Mouse (Mus musculus): ENCODE measurements at regions not wholly inside any gene's neighbourhood (a gene's known extent, or its start where the extent isn't known, plus 50 kb on each side); places are given as distances from the start of the nearest gene placed in this dataset.

DNA sequence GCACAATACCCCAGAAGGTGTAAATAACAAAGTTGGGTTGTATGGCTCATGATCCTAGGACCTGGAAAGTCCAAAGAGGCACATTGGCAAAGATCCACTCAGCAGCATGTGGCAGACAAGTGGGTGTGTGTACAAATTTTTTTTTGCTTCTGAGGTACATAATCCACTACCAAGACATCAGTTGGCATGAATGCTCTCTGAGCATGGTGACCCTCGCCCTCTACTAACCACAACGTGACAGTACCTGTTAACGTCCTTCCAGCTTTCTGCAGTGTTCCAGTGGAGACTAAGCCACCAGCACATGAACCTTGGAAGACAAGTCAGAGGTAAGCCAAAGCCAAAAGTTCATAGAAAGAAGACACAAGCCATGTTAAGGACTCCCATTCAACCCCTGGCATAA is 188.7 kb upstream of the Foxq1 start:
- no peak overlapping the region for H3K27ac ChIP-seq (ENCODE audit: low read depth, low read length)
- ATAC-seq (replicated peaks; ENCODE audit: low FRiP score), result no peak
- WGBS, result 85% methylated on average over 3 of the region's 3 CpGs
- no peak overlapping the region for H3K4me2 ChIP-seq
- no peaks in the 10 kb centered on the region for H3K27me3 ChIP-seq (replicated peaks; ENCODE audit: control insufficient read depth, insufficient read depth, low read length)
- no peak overlapping the region for H3K9ac ChIP-seq (ENCODE audit: low read depth, low read length)
- no peaks in the 10 kb centered on the region for H3K36me3 ChIP-seq (ENCODE audit: control insufficient read depth, insufficient read depth, low read length)
- no peaks in the 10 kb centered on the region for H3K9me3 ChIP-seq (ENCODE audit: control insufficient read depth, low read length)
- DNase-seq (ENCODE audit: low spot score), result no peak
- no peak overlapping the region for H3K4me3 ChIP-seq (ENCODE audit: low read depth, low read length)
- H3K4me1 ChIP-seq (replicated peaks; ENCODE audit: control insufficient read depth, insufficient read depth, low read length), result no peaks in the 10 kb centered on the region

GRCm38 (mm10) chr13:31369182-31369581 is 186.8 kb upstream of the Foxq1 start:
- no peak overlapping the region for H3K9ac ChIP-seq (ENCODE audit: low read depth, low read length)
- DNase-seq (ENCODE audit: low spot score) (no peak), ATAC-seq (replicated peaks; ENCODE audit: low FRiP score) (no peak)
- H3K9me3 ChIP-seq (ENCODE audit: control insufficient read depth, low read length), result no peaks in the 10 kb centered on the region
- no peaks in the 10 kb centered on the region for H3K4me1 ChIP-seq (replicated peaks; ENCODE audit: control insufficient read depth, insufficient read depth, low read length)
- H3K27me3 ChIP-seq (replicated peaks; ENCODE audit: control insufficient read depth, insufficient read depth, low read length), result no peaks in the 10 kb centered on the region
- H3K4me3 ChIP-seq (ENCODE audit: low read depth, low read length), result no peak overlapping the region
- WGBS, result 74% methylated on average over 4 of the region's 4 CpGs
- no peak overlapping the region for H3K27ac ChIP-seq (ENCODE audit: low read depth, low read length)
- no peaks in the 10 kb centered on the region for H3K36me3 ChIP-seq (ENCODE audit: control insufficient read depth, insufficient read depth, low read length)
- no peak overlapping the region for H3K4me2 ChIP-seq

DNA sequence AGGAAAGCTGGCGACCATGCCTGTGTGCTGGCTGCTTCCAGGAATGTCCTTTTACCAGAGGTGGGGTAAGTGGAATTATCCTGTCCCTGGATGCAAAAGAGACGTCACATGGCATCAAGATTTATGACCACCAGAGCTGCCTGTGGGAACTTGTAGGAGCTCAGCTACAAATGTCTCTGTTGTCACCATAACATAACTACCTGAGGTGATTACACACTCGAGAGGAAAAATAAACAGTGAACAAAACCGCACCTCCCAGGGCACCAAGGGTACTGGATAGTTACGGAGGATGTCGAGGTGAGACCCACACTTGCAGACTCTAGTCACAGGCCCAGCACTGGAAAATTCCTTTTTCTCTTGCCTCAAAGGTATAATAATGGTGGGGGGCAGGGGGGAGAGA is 185.1 kb upstream of the Foxq1 start:
- ATAC-seq (replicated peaks; ENCODE audit: low FRiP score) (no peak), DNase-seq (ENCODE audit: low spot score) (no peak)
- no peak overlapping the region for H3K4me2 ChIP-seq
- H3K9me3 ChIP-seq (ENCODE audit: control insufficient read depth, low read length), result no peaks in the 10 kb centered on the region
- H3K36me3 ChIP-seq (ENCODE audit: control insufficient read depth, insufficient read depth, low read length), result no peaks in the 10 kb centered on the region
- no peak overlapping the region for H3K9ac ChIP-seq (ENCODE audit: low read depth, low read length)
- no peak overlapping the region for H3K4me3 ChIP-seq (ENCODE audit: low read depth, low read length)
- H3K4me1 ChIP-seq (replicated peaks; ENCODE audit: control insufficient read depth, insufficient read depth, low read length), result no peaks in the 10 kb centered on the region
- WGBS, result 60% methylated on average over 6 of the region's 6 CpGs
- H3K27me3 ChIP-seq (replicated peaks; ENCODE audit: control insufficient read depth, insufficient read depth, low read length), result no peaks in the 10 kb centered on the region
- H3K27ac ChIP-seq (ENCODE audit: low read depth, low read length), result no peak overlapping the region

DNA sequence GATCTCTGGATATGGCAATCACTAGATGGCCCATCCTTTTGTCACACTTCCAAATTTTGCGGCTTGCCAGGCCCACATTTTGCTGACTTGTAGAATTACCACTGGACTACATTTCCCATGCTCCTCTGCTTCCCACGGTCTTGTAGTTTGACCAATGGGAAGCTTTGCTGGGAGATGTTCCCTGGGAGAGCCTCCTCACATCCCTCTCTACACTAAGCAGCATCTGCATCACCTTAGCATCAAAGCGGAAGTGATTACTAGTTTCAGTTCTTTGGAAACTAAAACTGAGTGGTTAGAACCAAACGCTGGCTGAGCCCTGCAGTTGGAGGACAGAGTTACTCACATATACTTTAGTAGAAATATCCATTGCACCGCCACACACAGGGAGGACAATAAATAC is 181.9 kb upstream of the Foxq1 start:
- 61% methylated on average over 5 of the region's 5 CpGs for WGBS
- no peak overlapping the region for H3K4me2 ChIP-seq
- H3K27ac ChIP-seq (ENCODE audit: low read depth, low read length), result no peak overlapping the region
- no peak for ATAC-seq (replicated peaks; ENCODE audit: low FRiP score)
- H3K4me3 ChIP-seq (ENCODE audit: low read depth, low read length), result no peak overlapping the region
- H3K36me3 ChIP-seq (ENCODE audit: control insufficient read depth, insufficient read depth, low read length), result no peaks in the 10 kb centered on the region
- H3K9ac ChIP-seq (ENCODE audit: low read depth, low read length), result no peak overlapping the region
- no peaks in the 10 kb centered on the region for H3K27me3 ChIP-seq (replicated peaks; ENCODE audit: control insufficient read depth, insufficient read depth, low read length)
- no peaks in the 10 kb centered on the region for H3K9me3 ChIP-seq (ENCODE audit: control insufficient read depth, low read length)
- H3K4me1 ChIP-seq (replicated peaks; ENCODE audit: control insufficient read depth, insufficient read depth, low read length), result no peaks in the 10 kb centered on the region
- DNase-seq (ENCODE audit: low spot score), result no peak

DNA sequence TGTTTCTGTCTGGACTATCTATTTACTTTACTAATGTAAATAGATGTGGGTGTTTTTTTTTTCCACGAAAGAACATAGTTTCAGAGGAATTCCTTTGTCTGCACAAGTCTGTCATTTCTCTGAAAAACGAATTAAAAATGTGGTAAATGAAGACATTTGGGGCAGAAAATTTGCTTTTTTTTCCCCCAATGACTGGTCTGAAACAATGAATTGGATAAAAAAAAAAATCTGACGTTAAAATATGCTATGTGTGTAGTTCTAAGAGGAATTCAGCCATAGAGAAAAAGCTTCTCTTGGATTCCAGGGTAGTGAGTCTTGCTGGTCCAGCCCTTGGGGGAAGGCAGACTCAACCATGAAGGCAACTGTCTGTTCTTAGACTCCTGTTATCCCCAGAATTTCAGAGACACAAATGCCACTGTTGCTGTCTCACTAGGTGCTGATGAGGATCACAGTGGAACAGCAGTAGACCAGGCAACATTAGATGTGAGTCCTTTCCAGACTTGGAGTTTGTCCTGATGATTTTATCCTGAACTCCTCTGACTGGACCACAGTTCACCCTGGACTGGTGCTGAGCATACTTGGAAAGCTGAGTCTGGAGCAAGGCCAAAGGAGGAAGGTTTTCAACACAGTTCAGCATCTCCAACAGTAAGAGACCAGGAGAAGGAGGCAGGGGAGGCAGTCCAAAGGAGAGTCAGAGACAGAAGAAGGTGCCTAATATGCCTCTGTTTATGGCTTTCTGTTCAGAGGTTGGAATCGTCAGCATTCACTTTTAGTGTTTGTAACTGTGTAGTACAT is 162.3 kb upstream of the Foxq1 start:
- WGBS, result 53% methylated on average over 4 of the region's 4 CpGs
- ATAC-seq (replicated peaks; ENCODE audit: low FRiP score), result no peak

DNA sequence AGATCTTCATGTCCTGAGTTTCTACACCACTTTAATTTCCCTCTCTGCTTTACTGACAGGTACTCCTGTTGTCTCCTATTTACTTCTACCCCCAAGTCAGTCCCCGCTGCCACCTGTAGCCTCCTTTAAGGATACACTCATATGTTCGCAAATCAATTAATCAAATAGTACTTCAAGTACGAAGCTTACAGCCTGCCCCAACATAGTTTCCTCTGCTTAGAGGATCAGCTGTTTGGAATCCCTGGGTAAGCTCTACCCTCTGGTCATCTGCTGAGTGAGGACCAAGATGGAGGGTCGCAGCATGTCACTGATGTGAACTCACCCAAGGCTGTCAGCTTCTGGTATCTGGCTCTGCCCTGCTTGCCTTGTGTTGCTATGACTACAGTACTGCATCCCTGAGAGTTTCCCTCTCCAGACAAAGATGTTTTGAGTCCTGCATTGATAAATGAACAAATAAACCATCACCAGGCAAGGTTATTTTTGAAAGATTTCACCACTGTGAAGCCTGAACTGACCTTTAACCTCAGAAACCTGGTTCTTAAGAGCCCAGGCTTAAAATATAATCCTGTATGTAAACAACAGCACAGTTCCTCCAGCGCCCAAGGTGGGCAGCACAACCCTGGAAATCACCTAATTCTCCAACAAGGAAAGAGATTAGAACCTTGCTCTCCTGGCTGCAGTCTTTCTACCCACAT is 159.6 kb upstream of the Foxq1 start:
- 64% methylated on average over 5 of the region's 5 CpGs for WGBS
- no peak overlapping the region for H3K4me3 ChIP-seq (ENCODE audit: low read depth, low read length)
- DNase-seq (ENCODE audit: low spot score) (no peak), ATAC-seq (replicated peaks; ENCODE audit: low FRiP score) (no peak)
- H3K4me1 ChIP-seq (replicated peaks; ENCODE audit: control insufficient read depth, insufficient read depth, low read length), result no peaks in the 10 kb centered on the region
- no peak overlapping the region for H3K4me2 ChIP-seq
- no peak overlapping the region for H3K9ac ChIP-seq (ENCODE audit: low read depth, low read length)
- H3K27me3 ChIP-seq (replicated peaks; ENCODE audit: control insufficient read depth, insufficient read depth, low read length), result no peaks in the 10 kb centered on the region
- H3K9me3 ChIP-seq (ENCODE audit: control insufficient read depth, low read length), result no peaks in the 10 kb centered on the region
- no peak overlapping the region for H3K27ac ChIP-seq (ENCODE audit: low read depth, low read length)
- H3K36me3 ChIP-seq (ENCODE audit: control insufficient read depth, insufficient read depth, low read length), result no peaks in the 10 kb centered on the region

More for the DNA sequence above, 162.3 kb upstream of the Foxq1 start:
- no peak overlapping the region for H3K9ac ChIP-seq (ENCODE audit: low read depth, low read length)
- H3K27me3 ChIP-seq (replicated peaks; ENCODE audit: control insufficient read depth, insufficient read depth, low read length), result no peaks in the 10 kb centered on the region
- no peaks in the 10 kb centered on the region for H3K4me1 ChIP-seq (replicated peaks; ENCODE audit: control insufficient read depth, insufficient read depth, low read length)
- H3K4me2 ChIP-seq, result no peak overlapping the region
- H3K36me3 ChIP-seq (ENCODE audit: control insufficient read depth, insufficient read depth, low read length), result no peaks in the 10 kb centered on the region
- no peak overlapping the region for H3K4me3 ChIP-seq (ENCODE audit: low read depth, low read length)
- H3K27ac ChIP-seq (ENCODE audit: low read depth, low read length), result no peak overlapping the region
- no peaks in the 10 kb centered on the region for H3K9me3 ChIP-seq (ENCODE audit: control insufficient read depth, low read length)
- DNase-seq (ENCODE audit: low spot score), result no peak

DNA sequence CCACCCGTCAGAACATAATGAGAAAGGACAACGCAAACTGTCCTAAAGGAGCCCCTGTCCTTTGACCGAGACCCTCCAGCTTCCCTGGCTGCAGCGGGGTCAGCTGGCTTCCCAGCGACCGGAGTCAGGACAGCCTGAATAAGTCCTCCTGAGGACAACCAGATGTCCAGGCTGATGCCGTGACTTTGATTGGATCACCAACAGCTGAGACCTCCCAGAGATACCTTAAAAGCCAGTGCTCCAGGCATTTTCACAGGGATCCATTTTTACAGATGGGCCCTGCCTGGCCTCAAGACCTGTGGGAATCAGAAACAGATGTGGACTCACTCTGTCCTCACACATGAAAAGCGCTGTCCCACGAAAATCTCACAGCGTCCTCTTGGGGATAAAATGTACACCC is 158.7 kb upstream of the Foxq1 start:
- no peaks in the 10 kb centered on the region for H3K4me1 ChIP-seq (replicated peaks; ENCODE audit: control insufficient read depth, insufficient read depth, low read length)
- WGBS, result 60% methylated on average over 10 of the region's 10 CpGs
- DNase-seq (ENCODE audit: low spot score) (no peak), ATAC-seq (replicated peaks; ENCODE audit: low FRiP score) (no peak)
- H3K4me3 ChIP-seq (ENCODE audit: low read depth, low read length), result no peak overlapping the region
- no peak overlapping the region for H3K9ac ChIP-seq (ENCODE audit: low read depth, low read length)
- no peaks in the 10 kb centered on the region for H3K36me3 ChIP-seq (ENCODE audit: control insufficient read depth, insufficient read depth, low read length)
- no peak overlapping the region for H3K27ac ChIP-seq (ENCODE audit: low read depth, low read length)
- no peaks in the 10 kb centered on the region for H3K27me3 ChIP-seq (replicated peaks; ENCODE audit: control insufficient read depth, insufficient read depth, low read length)
- H3K9me3 ChIP-seq (ENCODE audit: control insufficient read depth, low read length), result no peaks in the 10 kb centered on the region
- no peak overlapping the region for H3K4me2 ChIP-seq

DNA sequence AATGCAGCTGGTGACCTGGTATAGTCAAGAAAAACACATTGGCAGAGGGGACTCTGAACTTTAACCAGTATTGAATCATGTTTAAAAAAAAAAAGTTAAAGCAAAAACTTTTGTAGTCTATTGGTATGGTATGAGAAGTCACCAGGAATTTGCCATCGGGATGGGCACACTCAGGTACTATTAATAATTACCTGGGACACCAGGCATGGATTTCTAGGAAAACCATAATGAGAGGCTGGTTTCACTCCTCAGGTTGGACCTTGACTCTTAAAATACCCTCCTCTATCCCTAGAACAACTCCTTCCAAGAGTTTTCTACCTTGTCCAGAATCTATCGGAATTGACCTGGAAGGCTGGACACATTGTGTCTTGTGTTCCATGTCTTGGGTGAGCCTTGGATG is 155.5 kb upstream of the Foxq1 start:
- Histone ChIP-seq H3K9ac (ENCODE audit: low read depth, low read length) (no peak overlapping the region), H3K27ac (ENCODE audit: low read depth, low read length) (no peak overlapping the region), H3K36me3 (ENCODE audit: control insufficient read depth, insufficient read depth, low read length) (no peaks in the 10 kb centered on the region), H3K4me2 (no peak overlapping the region), H3K4me1 (replicated peaks; ENCODE audit: control insufficient read depth, insufficient read depth, low read length) (no peaks in the 10 kb centered on the region), H3K4me3 (ENCODE audit: low read depth, low read length) (no peak overlapping the region), H3K27me3 (replicated peaks; ENCODE audit: control insufficient read depth, insufficient read depth, low read length) (no peaks in the 10 kb centered on the region), H3K9me3 (ENCODE audit: control insufficient read depth, low read length) (no peaks in the 10 kb centered on the region)
- WGBS, result 91% methylated on average over 2 of the region's 2 CpGs
- no peak for ATAC-seq (replicated peaks; ENCODE audit: low FRiP score)
- DNase-seq (ENCODE audit: low spot score), result no peak

- DNase-seq (ENCODE audit: low spot score) (no peak), ATAC-seq (replicated peaks; ENCODE audit: low FRiP score) (no peak)
- Histone ChIP-seq H3K4me2 (no peak overlapping the region), H3K36me3 (ENCODE audit: control insufficient read depth, insufficient read depth, low read length) (no peaks in the 10 kb centered on the region), H3K9me3 (ENCODE audit: control insufficient read depth, low read length) (no peaks in the 10 kb centered on the region), H3K9ac (ENCODE audit: low read depth, low read length) (no peak overlapping the region), H3K4me3 (ENCODE audit: low read depth, low read length) (no peak overlapping the region), H3K4me1 (replicated peaks; ENCODE audit: control insufficient read depth, insufficient read depth, low read length) (no peaks in the 10 kb centered on the region), H3K27ac (ENCODE audit: low read depth, low read length) (no peak overlapping the region), H3K27me3 (replicated peaks; ENCODE audit: control insufficient read depth, insufficient read depth, low read length) (no peaks in the 10 kb centered on the region)
- 75% methylated on average over 2 of the region's 2 CpGs for WGBS
Measured at GRCm38 (mm10) chr13:31405312-31405711, 150.6 kb upstream of the Foxq1 start.

Measured in liver, embryonic 11.5 days (tissue).